Mouse (Mus musculus): ENCODE results near the gene Tnfrsf14. TPM values are rescaled to one million over a fixed set of nuclear protein-coding genes. Genes with fewer than 3 reads are reported as not detected.

Tnfrsf14 gene
- polyA plus RNA-seq, 1 experiment from 2014 or later: 0.40 TPM

- no peak overlapping the region for H3K27ac ChIP-seq
- H3K4me1 ChIP-seq (replicated peaks): no peaks in the 10 kb centered on the region; the same call in 1 of the 2 replicates
- H3K27me3 ChIP-seq: no peaks in the 10 kb centered on the region
- H3K9me3 ChIP-seq: no peaks in the 10 kb centered on the region
- H3K4me3 ChIP-seq (replicated peaks): no peak overlapping the region
- WGBS: 84% methylated on average over 5 of the region's 5 CpGs
- H3K9ac ChIP-seq (replicated peaks): no peak overlapping the region
- no peak overlapping the region for H3K4me2 ChIP-seq (replicated peaks)
- no peaks in the 10 kb centered on the region for H3K36me3 ChIP-seq
- ATAC-seq: no peak
These were observed 445 bp downstream of the Tnfrsf14 start for GRCm38 (mm10) chr4:154927899-154928337.

- H3K36me3 ChIP-seq: no peaks in the 10 kb centered on the region
- H3K4me3 ChIP-seq (replicated peaks): no peak overlapping the region
- no peaks in the 10 kb centered on the region for H3K27me3 ChIP-seq
- H3K9me3 ChIP-seq: no peaks in the 10 kb centered on the region
- 77% methylated on average over 9 of the region's 9 CpGs for WGBS
- H3K9ac ChIP-seq (replicated peaks): no peak overlapping the region
- no peak overlapping the region for H3K27ac ChIP-seq
- no peak overlapping the region for H3K4me2 ChIP-seq (replicated peaks)
- no peak for ATAC-seq
- no peaks in the 10 kb centered on the region; the same call in 1 of the 2 replicates for H3K4me1 ChIP-seq (replicated peaks)
These were observed 1.1 kb downstream of the Tnfrsf14 start for GRCm38 (mm10) chr4:154926969-154927898.

- Histone ChIP-seq H3K9me3 (no peaks in the 10 kb centered on the region), H3K36me3 (no peaks in the 10 kb centered on the region), H3K4me2 (replicated peaks) (no peak overlapping the region), H3K4me1 (replicated peaks) (no peaks in the 10 kb centered on the region; the same call in 1 of the 2 replicates), H3K4me3 (replicated peaks) (no peak overlapping the region), H3K27ac (no peak overlapping the region), H3K9ac (replicated peaks) (no peak overlapping the region), H3K27me3 (no peaks in the 10 kb centered on the region)
- no peak for ATAC-seq
- WGBS: 44% methylated on average over 4 of the region's 4 CpGs
These were observed 3.0 kb downstream of the Tnfrsf14 start for GRCm38 (mm10) chr4:154925413-154925812.

- H3K27me3 ChIP-seq: no peaks in the 10 kb centered on the region
- H3K27ac ChIP-seq: no peak overlapping the region
- H3K4me3 ChIP-seq (replicated peaks): no peak overlapping the region
- no peaks in the 10 kb centered on the region for H3K9me3 ChIP-seq
- no peaks in the 10 kb centered on the region for H3K4me1 ChIP-seq (replicated peaks)
- ATAC-seq: no peak
- H3K36me3 ChIP-seq: no peaks in the 10 kb centered on the region
- no peak overlapping the region for H3K4me2 ChIP-seq (replicated peaks)
- H3K9ac ChIP-seq (replicated peaks): no peak overlapping the region
- WGBS: 77% methylated on average over 5 of the region's 5 CpGs
These were observed 5.4 kb downstream of the Tnfrsf14 start for GRCm38 (mm10) chr4:154922931-154923330.

- ATAC-seq: no peak
- Histone ChIP-seq H3K9ac (replicated peaks) (no peak overlapping the region), H3K4me1 (replicated peaks) (no peaks in the 10 kb centered on the region), H3K27me3 (no peaks in the 10 kb centered on the region), H3K4me2 (replicated peaks) (no peak overlapping the region), H3K4me3 (replicated peaks) (no peak overlapping the region), H3K27ac (no peak overlapping the region), H3K9me3 (no peaks in the 10 kb centered on the region), H3K36me3 (no peaks in the 10 kb centered on the region)
- 78% methylated on average over 4 of the region's 4 CpGs for WGBS
These were observed 6.1 kb downstream of the Tnfrsf14 start for GRCm38 (mm10) chr4:154922291-154922690.

- H3K9ac ChIP-seq (replicated peaks): no peak overlapping the region
- H3K9me3 ChIP-seq: no peaks in the 10 kb centered on the region
- WGBS: 86% methylated on average over 4 of the region's 4 CpGs
- no peak overlapping the region for H3K27ac ChIP-seq
- no peak for ATAC-seq
- no peaks in the 10 kb centered on the region for H3K36me3 ChIP-seq
- H3K4me2 ChIP-seq (replicated peaks): no peak overlapping the region
- H3K27me3 ChIP-seq: no peaks in the 10 kb centered on the region
- H3K4me3 ChIP-seq (replicated peaks): no peak overlapping the region
- no peaks in the 10 kb centered on the region for H3K4me1 ChIP-seq (replicated peaks)
These were observed 11.7 kb downstream of the Tnfrsf14 start for GRCm38 (mm10) chr4:154916662-154917061.

- H3K36me3 ChIP-seq: no peaks in the 10 kb centered on the region
- ATAC-seq: no peak
- H3K4me2 ChIP-seq (replicated peaks): no peak overlapping the region
- 86% methylated on average over 10 of the region's 10 CpGs for WGBS
- peaks cover 9% of the 10 kb centered on the region for H3K4me1 ChIP-seq (replicated peaks)
- H3K27me3 ChIP-seq: no peaks in the 10 kb centered on the region
- no peak overlapping the region for H3K4me3 ChIP-seq (replicated peaks)
- no peak overlapping the region for H3K27ac ChIP-seq
- H3K9me3 ChIP-seq: no peaks in the 10 kb centered on the region
- no peak overlapping the region for H3K9ac ChIP-seq (replicated peaks)
These were observed 13.1 kb downstream of the Tnfrsf14 start for GRCm38 (mm10) chr4:154915286-154915685.

GRCm38 (mm10) chr4:154914707-154915106, 13.7 kb downstream of the Tnfrsf14 start:
- no peak overlapping the region for H3K4me2 ChIP-seq (replicated peaks)
- no peak for ATAC-seq
- H3K36me3 ChIP-seq: no peaks in the 10 kb centered on the region
- H3K27ac ChIP-seq: no peak overlapping the region
- WGBS: 86% methylated on average over 3 of the region's 3 CpGs
- H3K27me3 ChIP-seq: no peaks in the 10 kb centered on the region
- peaks cover 9% of the 10 kb centered on the region for H3K4me1 ChIP-seq (replicated peaks)
- H3K9me3 ChIP-seq: no peaks in the 10 kb centered on the region
- H3K9ac ChIP-seq (replicated peaks): no peak overlapping the region
- no peak overlapping the region for H3K4me3 ChIP-seq (replicated peaks)

GRCm38 (mm10) chr4:154914252-154914651, 14.1 kb downstream of the Tnfrsf14 start:
- Histone ChIP-seq H3K27ac (no peak overlapping the region), H3K4me3 (replicated peaks) (no peak overlapping the region), H3K4me2 (replicated peaks) (no peak overlapping the region), H3K9me3 (no peaks in the 10 kb centered on the region), H3K27me3 (no peaks in the 10 kb centered on the region), H3K36me3 (no peaks in the 10 kb centered on the region), H3K9ac (replicated peaks) (no peak overlapping the region), H3K4me1 (replicated peaks) (peaks cover 9% of the 10 kb centered on the region)
- no peak for ATAC-seq
- 92% methylated on average over 4 of the region's 4 CpGs for WGBS

- Histone ChIP-seq H3K4me3 (replicated peaks) (no peak overlapping the region), H3K27me3 (no peaks in the 10 kb centered on the region), H3K27ac (no peak overlapping the region), H3K9me3 (no peaks in the 10 kb centered on the region), H3K36me3 (no peaks in the 10 kb centered on the region), H3K9ac (replicated peaks) (no peak overlapping the region), H3K4me1 (replicated peaks) (peaks cover 9% of the 10 kb centered on the region), H3K4me2 (replicated peaks) (no peak overlapping the region)
- WGBS: 95% methylated on average over 3 of the region's 3 CpGs
- ATAC-seq: no peak
These were observed 14.5 kb downstream of the Tnfrsf14 start for GRCm38 (mm10) chr4:154913845-154914244.

- ATAC-seq: no peak
- H3K27ac ChIP-seq: no peak overlapping the region
- peaks cover 13% of the 10 kb centered on the region for H3K4me1 ChIP-seq (replicated peaks)
- no peak overlapping the region for H3K9ac ChIP-seq (replicated peaks)
- no peaks in the 10 kb centered on the region for H3K36me3 ChIP-seq
- no peak overlapping the region for H3K4me3 ChIP-seq (replicated peaks)
- 65% methylated on average over 2 of the region's 2 CpGs for WGBS
- H3K27me3 ChIP-seq: no peaks in the 10 kb centered on the region
- no peaks in the 10 kb centered on the region for H3K9me3 ChIP-seq
- no peak overlapping the region for H3K4me2 ChIP-seq (replicated peaks)
These were observed 16.7 kb downstream of the Tnfrsf14 start for GRCm38 (mm10) chr4:154911644-154912043.

GRCm38 (mm10) chr4:154910606-154911522, 17.5 kb downstream of the Tnfrsf14 start:
- Histone ChIP-seq H3K9ac (replicated peaks) (no peak overlapping the region), H3K27ac (no peak overlapping the region), H3K27me3 (no peaks in the 10 kb centered on the region), H3K9me3 (no peaks in the 10 kb centered on the region), H3K4me1 (replicated peaks) (peaks cover 13% of the 10 kb centered on the region), H3K4me2 (replicated peaks) (no peak overlapping the region; the same call in 1 of the 2 replicates), H3K4me3 (replicated peaks) (no peak overlapping the region), H3K36me3 (no peaks in the 10 kb centered on the region)
- WGBS: 12% methylated on average over 15 of the region's 15 CpGs
- ATAC-seq: no peak
